Mouse (Mus musculus) liver, adult 2 months (tissue): ENCODE results near the gene Pde1a.

Experiments used
- CTCF ChIP-seq: fragments of 200-500 bp; IDR thresholded peaks from 2 replicates; pipeline ENCODE4 v1.5.1; 2011; ENCODE audit warnings: low read depth, low read length, control low read depth
- POLR2A ChIP-seq: fragments of 200-500 bp; IDR thresholded peaks from 2 replicates; pipeline ENCODE4 v1.6.1; 2011; ENCODE audit warnings: low read length, control low read depth; ENCODE audit not compliant: insufficient read depth; ENCODE audit errors: extremely low read depth

DNA sequence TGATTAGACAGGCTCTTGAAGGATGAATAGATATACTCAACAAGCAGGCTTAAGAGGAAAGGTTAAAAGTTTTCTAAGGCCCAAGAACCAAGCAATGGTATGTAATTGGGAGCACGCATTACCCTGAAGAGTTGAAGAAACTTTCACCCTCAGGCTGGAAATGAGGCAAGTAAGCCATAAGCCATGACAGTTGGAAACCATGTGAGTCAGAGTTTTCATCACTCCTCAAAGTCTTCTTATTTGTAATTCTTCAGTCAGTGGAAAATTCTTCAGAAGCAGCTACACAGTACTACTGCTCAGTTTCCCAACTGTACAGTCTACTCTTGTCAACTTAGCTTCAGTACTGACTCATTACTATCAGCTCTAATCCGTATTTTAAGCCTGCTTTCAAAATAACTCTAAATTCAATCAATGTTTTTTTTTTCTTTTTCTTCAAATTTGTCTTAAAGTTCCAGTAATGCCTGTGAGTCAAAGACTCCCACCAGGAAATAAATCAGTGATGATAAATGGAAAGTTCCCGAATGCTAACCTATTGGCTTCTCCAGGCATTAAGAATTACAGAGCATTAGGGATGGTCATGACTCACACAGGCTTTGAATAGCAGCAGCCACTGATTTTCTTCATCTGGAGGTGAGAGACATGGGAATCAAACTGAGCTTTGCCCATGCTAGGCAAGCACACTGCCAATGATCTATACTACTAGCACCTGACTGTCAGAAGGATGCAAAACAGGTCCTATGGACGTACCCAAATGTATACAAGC lies 82.3 kb downstream of the Pde1a start:
- TF ChIP-seq CTCF (no peak), POLR2A (no peak)
